Mouse (Mus musculus) cortical plate, adult 2 months (tissue): Measurements from ENCODE around the gene Foxn2.

Source experiments
- CTCF ChIP-seq: fragments of 200-500 bp; IDR thresholded peaks from 2 replicates; pipeline ENCODE4 v1.5.1; 2011; ENCODE audit warnings: mild to moderate bottlenecking, control low read depth, low read length; ENCODE audit not compliant: insufficient read depth; ENCODE audit errors: extremely low read depth
- POLR2A ChIP-seq: fragments of 200-500 bp; IDR thresholded peaks from 2 replicates; pipeline ENCODE4 v1.6.1; 2011; ENCODE audit warnings: mild to moderate bottlenecking, low read length, control low read depth; ENCODE audit not compliant: insufficient read depth; ENCODE audit errors: extremely low read depth

DNA sequence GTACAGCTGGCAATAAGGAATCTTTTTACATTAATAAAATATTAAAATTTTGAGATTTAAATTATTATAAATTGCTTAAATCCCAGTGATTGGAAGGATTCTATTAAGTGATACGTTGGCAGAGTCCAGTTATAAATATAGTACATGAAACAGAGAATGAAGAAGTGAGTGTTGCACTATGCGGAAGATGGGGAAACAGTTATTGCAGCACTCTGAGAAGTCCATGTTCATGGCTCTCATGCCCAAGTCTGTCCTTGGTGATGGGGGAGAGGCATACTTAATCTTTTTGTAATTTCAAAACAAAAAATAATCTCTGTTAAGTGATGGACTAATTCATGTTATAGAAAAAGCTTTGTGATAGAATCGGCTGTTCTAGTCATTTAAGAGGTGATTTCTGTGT, 17.6 kb downstream of the Foxn2 start:
- TF ChIP-seq CTCF (no peak), POLR2A (no peak)
